13 mouse cellular contexts compared by ENCODE assay signal in the genomic region with DNA sequence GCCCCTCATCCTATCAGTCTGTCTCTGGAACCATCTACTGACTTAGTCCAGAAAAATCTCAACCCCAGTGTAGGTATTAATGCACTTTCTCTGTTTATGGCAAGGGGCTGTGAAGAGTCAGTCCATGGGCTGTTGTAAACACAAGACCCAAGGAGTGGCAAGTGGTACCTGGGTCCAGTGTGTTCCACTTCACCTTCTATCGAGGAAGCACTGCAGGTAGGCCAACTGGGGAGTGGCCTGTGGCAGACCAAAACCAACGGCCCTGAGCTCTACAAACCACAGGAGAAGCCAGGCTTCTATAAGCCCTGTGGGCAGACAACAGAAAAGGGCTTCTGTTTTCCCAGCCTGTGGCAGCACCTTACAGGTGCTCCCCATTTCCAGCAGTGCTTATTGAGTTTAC. TPM values are rescaled to one million over a fixed set of nuclear protein-coding genes. Genes with fewer than 3 reads are reported as not detected.
A peak's percentile ranks its signal among the peaks of the same experiment; 100 is the strongest.
DNase-seq lines count a peak whose midpoint lies in the region; ATAC-seq and TF ChIP-seq lines count a peak whose summit lies in the region.
"Had no signal": no experiment of that assay in that cellular context is flagged by ENCODE, and none has a peak within 500 bp of the region (broad histone marks: within the 10 kb centered on the region; RNA-seq: fewer than 3 reads in every experiment).

No protein-coding gene starts in this region.

- no peak overlapping the region for H3K4me2 ChIP-seq in hindbrain, embryonic 15.5 days
- H3K4me2 ChIP-seq in hindbrain, embryonic 13.5 days = no peak overlapping the region
- no peak overlapping the region for H3K4me2 ChIP-seq in lung, embryonic 14.5 days
- no peak overlapping the region for H3K4me2 ChIP-seq in intestine, postnatal 0 days (replicated peaks; ENCODE audit: low read depth)
- no peak overlapping the region for H3K4me2 ChIP-seq in stomach, postnatal 0 days (replicated peaks; ENCODE audit: low read depth)
- H3K4me2 ChIP-seq: midbrain, embryonic 12.5 days had no signal

- H3K4me1 ChIP-seq in hindbrain, embryonic 15.5 days (replicated peaks) = 0 out of 2 replicates have a peak, but pooled peaks cover 6% of the 10 kb centered on the region
- H3K4me1 ChIP-seq in hindbrain, embryonic 13.5 days (replicated peaks) = no peaks in the 10 kb centered on the region
- H3K4me1 ChIP-seq in lung, embryonic 14.5 days (ENCODE audit: insufficient read depth) = peaks cover 11% of the 10 kb centered on the region
- peaks cover 28% of the 10 kb centered on the region for H3K4me1 ChIP-seq in lung, adult 2 months (ENCODE audit: control insufficient read depth, insufficient read depth, low read length)
- H3K4me1 ChIP-seq in intestine, postnatal 0 days (replicated peaks; ENCODE audit: control insufficient read depth, insufficient read depth, low read length) = peaks cover 18% of the 10 kb centered on the region
- peaks cover 6% of the 10 kb centered on the region for H3K4me1 ChIP-seq in stomach, postnatal 0 days (replicated peaks; ENCODE audit: control insufficient read depth, insufficient read depth)
- H3K4me1 ChIP-seq: midbrain, embryonic 12.5 days had no signal

- 86% methylated on average over 2 of the region's 2 CpGs for WGBS in hindbrain, embryonic 15.5 days
- 90% methylated on average over 2 of the region's 2 CpGs for whole genome bisulfite sequencing in hindbrain, embryonic 13.5 days
- WGBS in lung, embryonic 14.5 days = 55% methylated on average over 2 of the region's 2 CpGs
- 49% methylated on average over 2 of the region's 2 CpGs for WGBS in lung, adult 2 months
- 58% methylated on average over 2 of the region's 2 CpGs for WGBS in intestine, postnatal 0 days
- 66% methylated on average over 2 of the region's 2 CpGs for WGBS in stomach, postnatal 0 days

- H3K27me3 ChIP-seq in hindbrain, embryonic 15.5 days = no peaks in the 10 kb centered on the region
- no peaks in the 10 kb centered on the region for H3K27me3 ChIP-seq in hindbrain, embryonic 13.5 days
- no peaks in the 10 kb centered on the region for H3K27me3 ChIP-seq in lung, embryonic 14.5 days (ENCODE audit: insufficient read depth, low read length)
- no peaks in the 10 kb centered on the region for H3K27me3 ChIP-seq in intestine, postnatal 0 days (replicated peaks; ENCODE audit: control insufficient read depth, insufficient read depth, low read length)
- no peaks in the 10 kb centered on the region for H3K27me3 ChIP-seq in stomach, postnatal 0 days (ENCODE audit: control insufficient read depth, insufficient read depth, low read length)
- H3K27me3 ChIP-seq: CH12.LX; midbrain, embryonic 12.5 days; Patski had no signal

- no peak for ATAC-seq in hindbrain, embryonic 15.5 days (ENCODE audit: low FRiP score, low read depth)
- no peak for ATAC-seq in hindbrain, embryonic 13.5 days (ENCODE audit: low FRiP score)
- no peak for ATAC-seq in lung, embryonic 14.5 days (ENCODE audit: insufficient read depth)
- no peak for ATAC-seq in intestine, postnatal 0 days
- ATAC-seq in stomach, postnatal 0 days (ENCODE audit: low FRiP score, low TSS enrichment) = no peak

- no peak for TF ChIP-seq EP300 in stomach, postnatal 0 days (optimal IDR thresholded peaks at IDR 0.05)

- 0 out of 2 replicates have a peak overlapping the region, but pooled peaks have one; percentile 10 for H3K27ac ChIP-seq in hindbrain, embryonic 15.5 days (replicated peaks)
- H3K27ac ChIP-seq in hindbrain, embryonic 13.5 days = no peak overlapping the region
- peak overlapping the region; percentile 44 for H3K27ac ChIP-seq in lung, embryonic 14.5 days (ENCODE audit: low read depth)
- peak overlapping the region; percentile 54 for H3K27ac ChIP-seq in intestine, postnatal 0 days (ENCODE audit: low read depth, low read length)
- H3K27ac ChIP-seq in stomach, postnatal 0 days (replicated peaks) = peak overlapping the region; percentile 85
- H3K27ac ChIP-seq: forebrain, embryonic 10.5 days; midbrain, embryonic 12.5 days had no signal

- 0 out of 2 replicates have a peak, but pooled peaks cover 4% of the 10 kb centered on the region for H3K36me3 ChIP-seq in hindbrain, embryonic 15.5 days
- peaks cover 75% of the 10 kb centered on the region for H3K36me3 ChIP-seq in hindbrain, embryonic 13.5 days
- H3K36me3 ChIP-seq in lung, embryonic 14.5 days (ENCODE audit: insufficient read depth) = peaks cover 31% of the 10 kb centered on the region
- H3K36me3 ChIP-seq in intestine, postnatal 0 days (ENCODE audit: control insufficient read depth, insufficient read depth) = peaks cover 14% of the 10 kb centered on the region; the same call in 1 of the 2 replicates
- H3K36me3 ChIP-seq in stomach, postnatal 0 days (ENCODE audit: control insufficient read depth, insufficient read depth, low read length) = no peaks in the 10 kb centered on the region

- H3K9me3 ChIP-seq in hindbrain, embryonic 15.5 days = no peaks in the 10 kb centered on the region
- no peaks in the 10 kb centered on the region for H3K9me3 ChIP-seq in hindbrain, embryonic 13.5 days
- no peaks in the 10 kb centered on the region for H3K9me3 ChIP-seq in lung, embryonic 14.5 days (ENCODE audit: low read depth, low read length)
- no peaks in the 10 kb centered on the region for H3K9me3 ChIP-seq in intestine, postnatal 0 days (ENCODE audit: control insufficient read depth)
- H3K9me3 ChIP-seq in stomach, postnatal 0 days (ENCODE audit: control insufficient read depth, low read length) = no peaks in the 10 kb centered on the region
- H3K9me3 ChIP-seq: forebrain, embryonic 10.5 days; midbrain, embryonic 12.5 days had no signal

- no peak overlapping the region for H3K4me3 ChIP-seq in hindbrain, embryonic 15.5 days
- no peak overlapping the region for H3K4me3 ChIP-seq in hindbrain, embryonic 13.5 days
- no peak overlapping the region for H3K4me3 ChIP-seq in lung, embryonic 14.5 days (ENCODE audit: low read depth, low read length)
- no peak overlapping the region for H3K4me3 ChIP-seq in lung, adult 2 months (replicated peaks; ENCODE audit: extremely low read depth, low read depth, low read length)
- H3K4me3 ChIP-seq in intestine, postnatal 0 days (ENCODE audit: low read depth, low read length) = no peak overlapping the region
- H3K4me3 ChIP-seq in stomach, postnatal 0 days (ENCODE audit: low read depth, low read length) = no peak overlapping the region
- H3K4me3 ChIP-seq: forebrain, embryonic 10.5 days; midbrain, embryonic 12.5 days had no signal

- no peak for TF ChIP-seq POLR2A in lung, adult 2 months (IDR thresholded peaks at IDR 0.05; ENCODE audit: borderline replicate concordance, extremely low read depth, low read depth, low read length)

- H3K9ac ChIP-seq in hindbrain, embryonic 15.5 days = no peak overlapping the region
- no peak overlapping the region for H3K9ac ChIP-seq in hindbrain, embryonic 13.5 days
- H3K9ac ChIP-seq in lung, embryonic 14.5 days = no peak overlapping the region
- H3K9ac ChIP-seq in intestine, postnatal 0 days (ENCODE audit: low read depth, low read length) = no peak overlapping the region
- H3K9ac ChIP-seq in stomach, postnatal 0 days (ENCODE audit: low read length) = no peak overlapping the region; the same call in 1 of the 2 replicates
- H3K9ac ChIP-seq: midbrain, embryonic 12.5 days had no signal

- no peak for DNase-seq in lung, embryonic 14.5 days
- no peak for DNase-seq in lung, adult 2 months
- DNase-seq in stomach, postnatal 0 days (ENCODE audit: low spot score) = no peak
- DNase-seq in adrenal gland, postnatal 25 days = no peak
- DNase-seq: adrenal gland, adult 8-10 months; embryo, embryonic 11 days had no signal

- no peak for TF ChIP-seq CTCF in lung, embryonic 14.5 days (IDR thresholded peaks at IDR 0.05; ENCODE audit: low read depth)
- no peak for TF ChIP-seq CTCF in lung, adult 2 months (IDR thresholded peaks at IDR 0.05; ENCODE audit: insufficient read depth, low read length)
- no peak for TF ChIP-seq CTCF in intestine, postnatal 0 days (IDR thresholded peaks at IDR 0.05; ENCODE audit: low read depth)
- no peak for TF ChIP-seq CTCF in stomach, postnatal 0 days (IDR thresholded peaks at IDR 0.05; ENCODE audit: low read depth)

RNA-seq across cellular contexts. Expression of a gene that starts 33.8 kb away (rescaled TPM):
- 7.9 and 8.1 TPM in 2 replicates for polyA plus RNA-seq in hindbrain, embryonic 15.5 days (2015; fragmentation: Nextera tagmentation; extraction: Ambion mirVana)
- 3.8 and 4.0 TPM in 2 replicates for polyA plus RNA-seq in hindbrain, embryonic 13.5 days (2015; fragmentation: Nextera tagmentation; extraction: Ambion mirVana)
- 5.8 and 5.9 TPM in 2 replicates for polyA plus RNA-seq in lung, embryonic 14.5 days (2014; fragmentation: Nextera tagmentation; extraction: Ambion mirVana)
- 13.4 and 15.3 TPM in 2 replicates for polyA plus RNA-seq in lung, adult 2 months (2012; rRNA removed)
- 35.1 and 37.2 TPM in 2 replicates for polyA plus RNA-seq in intestine, postnatal 0 days (2015; fragmentation: Nextera tagmentation; extraction: Ambion mirVana)
- 12.2 and 14.1 TPM in 2 replicates for polyA plus RNA-seq in stomach, postnatal 0 days (2015; fragmentation: Nextera tagmentation; extraction: Ambion mirVana)
- 5.9 and 8.9 TPM in 2 replicates for total RNA-seq in adrenal gland, postnatal 25 days (2021)
